Mouse (Mus musculus): Measurements from ENCODE around the gene Aox2.
A peak's percentile ranks its signal among the peaks of the same experiment; 100 is the strongest.

Gene Aox2

DNA sequence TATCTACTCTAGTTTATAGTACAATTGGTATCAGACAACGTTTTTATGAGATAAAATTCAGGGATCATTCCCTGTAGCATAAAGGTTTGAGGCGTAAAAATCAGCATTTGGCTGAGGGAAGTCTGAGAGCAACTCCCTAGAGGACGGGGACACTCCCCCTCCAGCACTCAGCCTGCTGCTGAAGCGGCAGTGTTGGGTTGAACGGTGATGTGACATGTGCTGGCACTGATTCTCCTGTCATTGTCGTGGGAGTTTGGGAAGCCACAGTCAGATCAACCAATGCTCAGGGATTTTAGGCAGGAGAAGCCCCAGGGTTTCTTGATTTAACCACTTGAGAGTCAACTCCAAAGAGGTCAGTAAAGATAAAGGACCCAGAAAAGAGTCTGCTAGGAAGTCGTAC is 6.4 kb downstream of the Aox2 start:
- no peak for DNase-seq (ENCODE audit: extremely low read depth, low read depth)

- DNase-seq (ENCODE audit: extremely low read depth, low read depth) = no peak
These were observed 10.0 kb downstream of the Aox2 start for GRCm38 (mm10) chr1:58288091-58288490.

- DNase-seq (ENCODE audit: extremely low read depth, low read depth) = no peak
These were observed 11.8 kb downstream of the Aox2 start for GRCm38 (mm10) chr1:58289863-58290469.

DNA sequence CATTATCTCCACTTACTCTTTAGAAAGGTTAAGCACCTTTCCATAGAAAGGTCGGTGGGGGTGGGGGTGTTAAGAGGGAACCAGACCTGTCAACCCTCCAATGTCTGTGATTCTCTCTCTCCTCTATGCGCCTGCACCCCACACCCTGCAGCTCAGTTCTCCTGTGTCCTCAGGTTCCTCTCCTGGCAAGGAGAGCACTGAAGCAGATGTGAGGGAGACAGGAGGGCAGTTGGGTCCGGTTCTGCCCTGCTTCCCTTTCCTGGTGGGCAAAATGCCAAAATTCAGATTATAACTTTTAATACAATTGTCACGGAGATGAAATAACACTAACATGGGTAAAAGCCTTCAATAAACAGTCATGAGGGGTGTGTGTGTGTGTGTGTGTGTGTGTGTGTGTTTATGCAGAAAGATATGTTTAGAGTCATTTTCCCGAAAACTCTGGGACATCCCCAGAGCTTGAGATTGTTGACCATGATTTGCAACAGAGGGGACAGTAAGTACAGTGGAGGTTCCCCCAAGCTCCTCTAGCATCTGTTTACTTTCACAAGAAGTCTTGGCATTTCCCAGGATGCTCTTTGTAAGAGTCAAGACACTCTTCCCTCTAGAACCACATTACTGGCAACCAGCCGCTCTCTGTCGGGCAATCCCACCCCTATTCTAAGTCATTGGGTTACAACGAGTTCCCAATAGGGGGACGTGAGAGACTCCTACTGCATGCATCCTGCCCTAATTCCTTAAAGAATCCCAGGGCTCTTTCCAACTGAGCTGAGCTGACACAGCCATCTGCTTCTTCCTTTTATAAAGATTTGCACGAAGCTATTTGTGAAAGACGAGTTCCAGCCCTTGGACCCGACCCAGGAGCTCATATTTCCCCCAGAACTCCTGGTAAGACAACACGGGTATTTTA is 13.5 kb downstream of the Aox2 start:
- DNase-seq (ENCODE audit: extremely low read depth, low read depth) = no peak

DNA sequence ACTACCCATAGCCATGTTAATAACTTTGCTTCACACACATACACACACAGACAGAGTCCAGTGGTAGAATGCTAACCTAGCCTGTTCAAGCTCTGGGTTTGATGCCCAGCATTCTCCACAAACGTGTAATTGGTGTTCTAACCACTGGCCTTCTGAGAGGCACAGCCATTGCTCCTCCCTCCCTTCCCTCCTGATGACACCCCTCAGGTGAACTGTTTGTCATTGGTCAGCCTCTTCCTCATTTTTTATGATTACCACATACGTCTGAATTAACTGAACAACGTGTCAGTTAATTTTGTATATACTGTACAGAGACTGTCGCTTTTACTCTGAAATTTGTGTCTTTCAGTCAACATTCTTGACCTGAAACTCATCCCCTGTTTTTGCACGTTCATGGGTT is 16.6 kb downstream of the Aox2 start:
- DNase-seq (ENCODE audit: extremely low read depth, low read depth) = no peak

DNA sequence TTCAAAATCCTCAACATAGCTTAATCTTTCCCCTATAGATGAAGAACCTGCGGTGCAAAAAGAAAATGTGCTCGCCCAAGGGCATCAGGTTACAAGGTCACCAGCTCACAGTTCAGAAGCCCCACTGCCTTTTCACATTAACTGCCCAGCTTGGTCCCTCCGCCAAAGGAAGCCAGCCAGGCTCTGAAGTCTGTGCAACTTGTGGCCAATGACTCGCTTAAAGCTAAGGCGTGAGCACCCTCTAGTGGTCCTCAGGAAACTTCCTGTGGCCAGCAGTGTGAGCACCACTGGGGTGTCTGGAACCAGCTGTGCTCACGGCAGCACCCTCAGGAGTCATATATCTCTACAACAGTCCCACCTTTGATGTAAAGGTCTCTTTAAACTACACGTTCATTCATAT is 18.2 kb downstream of the Aox2 start:
- DNase-seq (ENCODE audit: extremely low read depth, low read depth) = peak; percentile 89

DNA sequence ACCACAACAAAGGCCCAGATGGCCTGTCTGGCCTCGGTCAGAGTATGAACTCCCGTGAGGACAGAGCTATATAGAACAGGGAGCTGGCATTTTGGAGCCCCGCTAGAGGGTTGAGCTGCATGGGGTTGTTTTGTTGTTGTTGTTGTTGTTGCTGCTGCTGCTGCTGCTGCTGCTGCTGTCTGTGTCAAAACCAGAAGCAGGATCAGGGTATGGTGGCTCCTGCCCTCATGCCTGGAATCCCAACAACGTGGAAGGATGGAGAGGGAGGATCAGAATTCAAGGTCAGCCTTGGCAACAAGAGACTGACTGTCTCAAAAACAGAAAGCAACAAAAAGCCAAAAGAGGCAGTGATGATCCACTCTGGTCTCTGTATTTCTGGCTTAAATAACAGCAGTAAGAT is 18.7 kb downstream of the Aox2 start:
- no peak for DNase-seq (ENCODE audit: extremely low read depth, low read depth)

- DNase-seq (ENCODE audit: extremely low read depth, low read depth) = no peak
These were observed 20.2 kb downstream of the Aox2 start for GRCm38 (mm10) chr1:58298347-58298746.

GRCm38 (mm10) chr1:58301073-58301472 is 22.9 kb downstream of the Aox2 start:
- no peak for DNase-seq (ENCODE audit: extremely low read depth, low read depth)

DNA sequence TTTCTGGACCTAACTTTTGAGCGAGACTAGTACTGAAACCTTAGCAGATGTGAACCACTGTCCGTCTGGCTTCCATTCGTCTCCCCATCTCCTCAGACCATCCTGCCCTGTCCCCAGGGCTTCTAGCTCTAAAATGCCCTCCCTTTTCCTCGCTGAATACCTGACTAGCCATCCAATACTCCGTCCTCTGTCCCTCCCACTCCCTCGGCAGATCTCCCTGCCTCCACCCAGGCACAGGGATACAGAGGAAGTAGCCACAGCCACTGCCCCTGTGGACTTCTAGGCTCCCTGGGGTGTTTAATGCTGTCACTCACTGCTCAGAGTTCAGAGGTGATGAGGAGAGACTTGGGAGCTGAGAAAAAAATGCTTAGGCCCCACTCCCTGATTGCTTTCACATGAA is 23.9 kb downstream of the Aox2 start:
- no peak for DNase-seq (ENCODE audit: extremely low read depth, low read depth)

GRCm38 (mm10) chr1:58303009-58303408 is 24.9 kb downstream of the Aox2 start:
- DNase-seq (ENCODE audit: extremely low read depth, low read depth) = no peak

- DNase-seq (ENCODE audit: extremely low read depth, low read depth) = no peak
These were observed 25.6 kb downstream of the Aox2 start for GRCm38 (mm10) chr1:58303726-58304125.

DNA sequence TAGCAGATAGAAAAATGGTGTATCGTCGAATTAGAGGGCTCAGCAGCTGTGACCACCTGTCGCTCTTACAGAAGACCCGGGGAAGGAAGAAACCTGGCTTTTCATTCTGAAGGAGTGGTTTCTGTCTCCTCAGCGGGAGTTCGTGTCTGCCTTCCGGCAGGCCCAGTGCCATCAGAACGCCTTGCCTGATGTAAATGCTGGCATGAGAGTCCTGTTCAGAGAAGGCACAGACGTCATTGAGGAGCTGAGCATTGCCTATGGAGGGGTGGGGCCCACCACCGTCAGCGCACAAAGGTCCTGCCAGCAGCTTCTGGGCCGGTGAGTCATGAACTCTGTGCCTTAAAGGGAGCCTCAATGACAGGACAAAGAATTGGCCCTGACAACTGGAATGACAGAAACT is 26.2 kb downstream of the Aox2 start:
- no peak for DNase-seq (ENCODE audit: extremely low read depth, low read depth)

DNA sequence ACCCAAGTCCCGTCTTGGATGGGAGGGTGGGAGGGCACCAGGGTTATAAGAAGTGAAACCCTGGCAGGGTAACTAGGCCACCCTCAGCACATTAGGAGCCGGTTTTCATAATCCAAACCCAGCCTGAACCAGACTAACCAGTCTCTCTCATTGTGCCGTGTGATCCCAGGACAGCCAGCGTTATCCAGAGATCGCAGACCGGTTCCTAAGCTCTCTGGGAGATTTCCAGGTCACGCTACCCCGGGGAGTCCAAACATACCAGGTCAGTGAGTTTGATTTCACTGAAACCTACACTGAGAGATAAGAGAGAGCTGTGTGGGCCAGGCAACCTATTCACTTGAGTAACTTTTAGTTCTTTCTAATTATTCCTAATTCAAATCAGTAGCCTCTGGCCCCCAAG is 29.1 kb downstream of the Aox2 start:
- no peak for DNase-seq (ENCODE audit: extremely low read depth, low read depth)

DNA sequence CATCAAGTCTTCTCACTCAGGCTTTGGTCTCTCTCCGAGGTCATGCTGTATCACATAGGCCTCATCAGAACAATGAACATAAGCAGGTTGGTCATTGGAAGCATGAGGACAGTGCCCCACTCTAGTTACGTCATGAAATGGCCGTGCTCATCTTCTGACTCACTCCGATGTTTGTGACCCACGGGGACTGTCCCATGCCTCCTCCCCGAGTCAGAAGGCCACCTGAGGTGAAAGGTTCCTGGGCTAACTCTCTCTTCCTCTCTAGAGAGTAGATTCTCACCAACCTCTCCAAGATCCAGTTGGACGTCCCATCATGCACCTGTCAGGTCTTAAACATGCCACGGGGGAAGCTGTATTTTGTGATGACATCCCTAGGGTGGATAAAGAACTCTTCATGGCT is 30.5 kb downstream of the Aox2 start:
- DNase-seq (ENCODE audit: extremely low read depth, low read depth) = no peak

GRCm38 (mm10) chr1:58309853-58310252 is 31.7 kb downstream of the Aox2 start:
- no peak for DNase-seq (ENCODE audit: extremely low read depth, low read depth)

- DNase-seq (ENCODE audit: extremely low read depth, low read depth) = no peak
These were observed 33.2 kb downstream of the Aox2 start for GRCm38 (mm10) chr1:58311221-58311864.

- DNase-seq (ENCODE audit: extremely low read depth, low read depth) = no peak
These were observed 35.0 kb downstream of the Aox2 start for GRCm38 (mm10) chr1:58313173-58313572.

- DNase-seq (ENCODE audit: extremely low read depth, low read depth) = no peak
These were observed 37.4 kb downstream of the Aox2 start for GRCm38 (mm10) chr1:58315532-58315931.

GRCm38 (mm10) chr1:58333222-58333621 is 55.1 kb downstream of the Aox2 start:
- no peak for DNase-seq (ENCODE audit: extremely low read depth, low read depth)

GRCm38 (mm10) chr1:58339901-58340300 is 61.8 kb downstream of the Aox2 start:
- DNase-seq (ENCODE audit: extremely low read depth, low read depth) = no peak

GRCm38 (mm10) chr1:58341576-58341975 is 63.5 kb downstream of the Aox2 start:
- no peak for DNase-seq (ENCODE audit: extremely low read depth, low read depth)
